Mouse (Mus musculus) MEL (cell line): ENCODE measurements at regions not wholly inside any gene's neighbourhood (a gene's known extent, or its start where the extent isn't known, plus 50 kb on each side); places are given as distances from the start of the nearest gene placed in this dataset.

Experiments used
- DNase-seq: peaks from one replicate; pipeline ENCODE4 v3.0.0; 2011; ENCODE audit warnings: low read depth, low spot score
- H3K27ac ChIP-seq: 2 replicates; pipeline ENCODE4 v1.5.1; 2012; ENCODE audit warnings: low read depth, mild to moderate bottlenecking, control low read depth, low read length, moderate library complexity; ENCODE audit not compliant: control insufficient read depth
- H3K27me3 ChIP-seq, 2 experiments: fragments of 150-350 bp in 1 of 2; sonication (generic) in 1 of 2; 2 replicates each; pipeline ENCODE4 v1.6.1; 2012; ENCODE audit warnings: low read length in 2 of 2, mild to moderate bottlenecking in 2 of 2, improper control_type of control experiment in 1 of 2, moderate library complexity in 1 of 2; ENCODE audit not compliant: insufficient read depth in 2 of 2, control insufficient read depth in 1 of 2
- H3K36me3 ChIP-seq, 2 experiments: 2 replicates each; pipeline ENCODE4 v1.6.1; 2012 to 2014; ENCODE audit warnings: low read length in 2 of 2, improper control_type of control experiment in 1 of 2, inconsistent platforms in 1 of 2, mild to moderate bottlenecking in 1 of 2; ENCODE audit not compliant: insufficient read depth in 2 of 2, control insufficient read depth in 1 of 2
- H3K4me1 ChIP-seq, 2 experiments: fragments of 150-350 bp in 1 of 2; sonication (generic) in 1 of 2; 2 replicates each; pipeline ENCODE4 v1.6.1; 2012; ENCODE audit warnings: low read length in 2 of 2, improper control_type of control experiment in 1 of 2, mild to moderate bottlenecking in 1 of 2; ENCODE audit not compliant: insufficient read depth in 2 of 2, control insufficient read depth in 1 of 2
- H3K4me3 ChIP-seq, 2 experiments: fragments of 150-350 bp in 1 of 2; sonication (generic) in 1 of 2; 2 replicates each; pipeline ENCODE4 v1.5.1; 2012; ENCODE audit warnings: low read depth in 2 of 2, low read length in 2 of 2, mild to moderate bottlenecking in 2 of 2, moderate library complexity in 2 of 2, control low read depth in 1 of 2, improper control_type of control experiment in 1 of 2; ENCODE audit not compliant: control insufficient read depth in 1 of 2, insufficient read depth in 1 of 2
- H3K79me2 ChIP-seq: 2 replicates; pipeline ENCODE4 v1.6.1; 2012; ENCODE audit warnings: mild to moderate bottlenecking, low read length, moderate library complexity; ENCODE audit not compliant: control insufficient read depth, poor library complexity, insufficient read depth
- H3K9ac ChIP-seq: 2 replicates; pipeline ENCODE4 v1.6.1; 2012; ENCODE audit warnings: low read depth, mild to moderate bottlenecking, control low read depth, low read length, moderate library complexity; ENCODE audit not compliant: control insufficient read depth, poor library complexity, severe bottlenecking
- H3K9me3 ChIP-seq: fragments of 150-350 bp; sonication (generic); replicated peaks from 2 replicates; pipeline ENCODE4 v1.6.1; 2012; ENCODE audit warnings: mild to moderate bottlenecking, low read length, improper control_type of control experiment, moderate library complexity; ENCODE audit not compliant: insufficient read depth
- BHLHE40 ChIP-seq: IDR thresholded peaks from 2 replicates; pipeline ENCODE4 v1.6.1; 2012; ENCODE audit warnings: low read depth, mild to moderate bottlenecking, inconsistent platforms, low read length, improper control_type of control experiment, borderline replicate concordance
- CHD2 ChIP-seq: IDR thresholded peaks from 2 replicates; pipeline ENCODE4 v1.6.1; 2011; ENCODE audit warnings: low read length, improper control_type of control experiment
- CTCF ChIP-seq, 3 experiments: IDR thresholded peaks in 2 of 3; conservative IDR thresholded peaks in 1 of 3; 2 replicates each; pipeline ENCODE4 v1.5.1; 2011 to 2012; ENCODE audit warnings: low read length in 3 of 3, low read depth in 2 of 3, mild to moderate bottlenecking in 2 of 3, improper control_type of control experiment in 1 of 3, inconsistent platforms in 1 of 3, mixed read lengths in 1 of 3, moderate library complexity in 1 of 3; ENCODE audit not compliant: control insufficient read depth in 1 of 3, insufficient read depth in 1 of 3, poor library complexity in 1 of 3, severe bottlenecking in 1 of 3
- E2F4 ChIP-seq: IDR thresholded peaks from 2 replicates; pipeline ENCODE4 v1.6.1; 2011; ENCODE audit warnings: low read depth, low read length, improper control_type of control experiment, borderline replicate concordance
- ELF1 ChIP-seq: IDR thresholded peaks from 2 replicates; pipeline ENCODE4 v1.6.1; 2014; ENCODE audit warnings: low read depth, mild to moderate bottlenecking, inconsistent platforms, low read length, improper control_type of control experiment, moderate library complexity
- GATA1 ChIP-seq: IDR thresholded peaks from 2 replicates; pipeline ENCODE4 v1.6.1; 2011; ENCODE audit warnings: low read depth, low read length, improper control_type of control experiment
- HCFC1 ChIP-seq: IDR thresholded peaks from 2 replicates; pipeline ENCODE4 v1.6.1; 2012; ENCODE audit warnings: low read depth, mild to moderate bottlenecking, inconsistent platforms, low read length, improper control_type of control experiment, moderate library complexity
- MAX ChIP-seq: IDR thresholded peaks from 2 replicates; pipeline ENCODE4 v1.6.1; 2011; ENCODE audit warnings: low read length, improper control_type of control experiment
- MXI1 ChIP-seq: IDR thresholded peaks from 2 replicates; pipeline ENCODE4 v1.6.1; 2011; ENCODE audit warnings: mild to moderate bottlenecking, low read depth, low read length, improper control_type of control experiment
- MYB ChIP-seq: IDR thresholded peaks from 2 replicates; pipeline ENCODE4 v1.6.1; 2011; ENCODE audit warnings: mild to moderate bottlenecking, low read depth, low read length, improper control_type of control experiment
- NELFE ChIP-seq: IDR thresholded peaks from 2 replicates; pipeline ENCODE4 v1.6.1; 2011; ENCODE audit warnings: low read depth, low read length, improper control_type of control experiment
- NRF1 ChIP-seq: IDR thresholded peaks from 2 replicates; pipeline ENCODE4 v1.6.1; 2014; ENCODE audit warnings: low read depth, mild to moderate bottlenecking, inconsistent platforms, low read length, improper control_type of control experiment, moderate library complexity; ENCODE audit not compliant: poor library complexity, insufficient read depth, severe bottlenecking
- POLR2A ChIP-seq, 2 experiments: IDR thresholded peaks; 2 replicates each; pipeline ENCODE4 v1.6.1; 2011 to 2012; ENCODE audit warnings: low read length in 2 of 2, mild to moderate bottlenecking in 2 of 2, control low read depth in 1 of 2, improper control_type of control experiment in 1 of 2, low read depth in 1 of 2, moderate library complexity in 1 of 2; ENCODE audit not compliant: control insufficient read depth in 1 of 2, insufficient read depth in 1 of 2, poor library complexity in 1 of 2
- POLR2AphosphoS5 ChIP-seq: IDR thresholded peaks from 2 replicates; pipeline ENCODE4 v1.6.1; 2012; ENCODE audit warnings: low read depth, borderline replicate concordance, mild to moderate bottlenecking, inconsistent platforms, low read length, moderate library complexity, mixed read lengths
- SIN3A ChIP-seq: IDR thresholded peaks from 2 replicates; pipeline ENCODE4 v1.6.1; 2012; ENCODE audit warnings: low read length, improper control_type of control experiment, inconsistent platforms
- TAL1 ChIP-seq: IDR thresholded peaks from 2 replicates; pipeline ENCODE4 v1.6.1; 2012; ENCODE audit warnings: mild to moderate bottlenecking, inconsistent platforms, low read length, moderate library complexity, mixed read lengths
- TBP ChIP-seq: IDR thresholded peaks from 2 replicates; pipeline ENCODE4 v1.8.0; 2011; ENCODE audit warnings: low read depth, low read length, improper control_type of control experiment
- TCF12 ChIP-seq: IDR thresholded peaks from 2 replicates; pipeline ENCODE4 v1.6.1; 2014; ENCODE audit warnings: low read depth, mild to moderate bottlenecking, inconsistent platforms, low read length, improper control_type of control experiment, moderate library complexity
- UBTF ChIP-seq: IDR thresholded peaks from 2 replicates; pipeline ENCODE4 v1.6.1; 2012; ENCODE audit warnings: low read depth, mild to moderate bottlenecking, inconsistent platforms, low read length, improper control_type of control experiment, moderate library complexity, borderline replicate concordance; ENCODE audit not compliant: insufficient read depth
- ZC3H11A ChIP-seq: IDR thresholded peaks from 2 replicates; pipeline ENCODE4 v1.6.1; 2012; ENCODE audit warnings: low read depth, mild to moderate bottlenecking, inconsistent platforms, low read length, improper control_type of control experiment
- ZKSCAN1 ChIP-seq: IDR thresholded peaks from 2 replicates; pipeline ENCODE4 v1.6.1; 2012; ENCODE audit warnings: low read depth, mild to moderate bottlenecking, inconsistent platforms, low read length, improper control_type of control experiment, moderate library complexity
- ZMIZ1 ChIP-seq: IDR thresholded peaks from 2 replicates; pipeline ENCODE4 v1.6.1; 2012; ENCODE audit warnings: low read depth, mild to moderate bottlenecking, inconsistent platforms, low read length, improper control_type of control experiment, moderate library complexity

- Histone ChIP-seq H3K27ac (no peak overlapping the region), H3K36me3 (no peaks in the 10 kb centered on the region)
- no peak for TF ChIP-seq ZKSCAN1
- no peak for TF ChIP-seq ZC3H11A
- TF ChIP-seq HCFC1: no peak
- TF ChIP-seq MAX: no peak
- no peak for TF ChIP-seq SIN3A
- TF ChIP-seq E2F4: no peak
- TF ChIP-seq CTCF (IDR thresholded peaks at IDR 0.05 in 2 of 3, conservative IDR thresholded peaks at IDR 0.05 in 1 of 3; ENCODE audit: control insufficient read depth in 1 of 3, insufficient read depth in 1 of 3, low read depth in 2 of 3, low read length in 3 of 3, poor library complexity in 1 of 3, severe bottlenecking in 1 of 3): no peak
- TF ChIP-seq POLR2AphosphoS5: no peak
- no peak for TF ChIP-seq TBP
- TF ChIP-seq, all 39 proteins: peak for 0
- DNase-seq: no peak
- H3K9ac ChIP-seq: no peak overlapping the region
- H3K4me1 ChIP-seq: no peaks in the 10 kb centered on the region
- H3K9me3 ChIP-seq: no peaks in the 10 kb centered on the region
- no peak overlapping the region for H3K4me3 ChIP-seq
- H3K79me2 ChIP-seq: no peaks in the 10 kb centered on the region
- H3K27me3 ChIP-seq: no peaks in the 10 kb centered on the region
Observed at GRCm38 (mm10) chr8:8877286-8877685, 187.0 kb upstream of the Arglu1 start.

GRCm38 (mm10) chr8:8876879-8877278 is 186.6 kb upstream of the Arglu1 start:
- Histone ChIP-seq H3K27me3 (no peaks in the 10 kb centered on the region), H3K9me3 (no peaks in the 10 kb centered on the region), H3K36me3 (no peaks in the 10 kb centered on the region), H3K9ac (no peak overlapping the region)
- no peak for TF ChIP-seq ELF1
- no peak for TF ChIP-seq MXI1
- no peak for TF ChIP-seq BHLHE40
- TF ChIP-seq TAL1: no peak
- no peak for TF ChIP-seq CHD2
- TF ChIP-seq ZMIZ1: no peak
- no peak for TF ChIP-seq HCFC1
- TF ChIP-seq SIN3A: no peak
- TF ChIP-seq GATA1: no peak
- no peak for TF ChIP-seq POLR2AphosphoS5
- no peak for TF ChIP-seq TCF12
- TF ChIP-seq MYB: no peak
- TF ChIP-seq NRF1: no peak
- no peak for TF ChIP-seq UBTF
- TF ChIP-seq NELFE: no peak
- no peak for TF ChIP-seq POLR2A (IDR thresholded peaks at IDR 0.05; ENCODE audit: control insufficient read depth in 1 of 2, insufficient read depth in 1 of 2, low read depth in 1 of 2, low read length in 2 of 2, poor library complexity in 1 of 2)
- TF ChIP-seq, all 39 proteins: peak for 0
- Histone ChIP-seq H3K4me1 (no peaks in the 10 kb centered on the region), H3K27ac (no peak overlapping the region), H3K4me3 (no peak overlapping the region), H3K79me2 (no peaks in the 10 kb centered on the region)
- no peak for DNase-seq
